Mouse (Mus musculus) neural tube, embryonic 11.5 days (tissue): ENCODE measurements around the gene 4930404H24Rik. TPM values are rescaled to one million over a fixed set of nuclear protein-coding genes. Genes with fewer than 3 reads are reported as not detected.

ENCODE experiments used
- ATAC-seq: fragments of 200-750 bp; cut with Nextera tagmentation; 2 replicates; pipeline ENCODE4 v1.8.0; 2017; ENCODE audit warnings: moderate number of reproducible peaks, mild to moderate bottlenecking, moderate TSS enrichment, moderate library complexity; ENCODE audit not compliant: insufficient read depth, low FRiP score, low TSS enrichment
- DNase-seq: peaks from one replicate; pipeline ENCODE4 v3.0.0-alpha.2; 2015; ENCODE audit warnings: low spot score
- H3K27ac ChIP-seq: fragments of 300-500 bp; sonication (generic); 2 replicates; pipeline ENCODE4 v1.5.1; 2014; ENCODE audit warnings: low read depth, mild to moderate bottlenecking, low read length
- H3K27me3 ChIP-seq: fragments of 300-500 bp; sonication (generic); 2 replicates; pipeline ENCODE4 v1.6.1; 2014; ENCODE audit warnings: mild to moderate bottlenecking, low read length, mixed read lengths; ENCODE audit not compliant: control insufficient read depth, insufficient read depth
- H3K36me3 ChIP-seq: fragments of 300-500 bp; sonication (generic); 2 replicates; pipeline ENCODE4 v1.6.1; 2014; ENCODE audit warnings: mild to moderate bottlenecking, low read length, moderate library complexity, mixed read lengths; ENCODE audit not compliant: control insufficient read depth, insufficient read depth
- H3K4me1 ChIP-seq: fragments of 300-500 bp; sonication (generic); 2 replicates; pipeline ENCODE4 v1.6.1; 2014; ENCODE audit warnings: low read length, mixed read lengths; ENCODE audit not compliant: control insufficient read depth, insufficient read depth
- H3K4me2 ChIP-seq: fragments of 300-500 bp; sonication (generic); 2 replicates; pipeline ENCODE4 v1.6.1; 2014; ENCODE audit warnings: low read depth, mild to moderate bottlenecking, moderate library complexity
- H3K4me3 ChIP-seq: fragments of 300-500 bp; sonication (generic); 2 replicates; pipeline ENCODE4 v1.5.1; 2014; ENCODE audit warnings: low read depth, low read length
- H3K9ac ChIP-seq: fragments of 300-500 bp; sonication (generic); 2 replicates; pipeline ENCODE4 v1.6.1; 2014; ENCODE audit warnings: mild to moderate bottlenecking, low read length
- H3K9me3 ChIP-seq: fragments of 300-500 bp; sonication (generic); 2 replicates; pipeline ENCODE4 v1.6.1; 2016; ENCODE audit warnings: low read length; ENCODE audit not compliant: control insufficient read depth
- WGBS: fragments of 180-500 bp; shearing (Covaris S2); extraction: QIAGEN DNeasy Blood & Tissue Kit; methylation state at CpG from one replicate; pipeline ENCODE4 v1.1.7; 2014; 5-methylcytosine and 5-hydroxymethylcytosine counted together
- polyA plus RNA-seq: library from polyadenylated mRNA; unstranded; fragments of >200 nt; fragmentation: Nextera tagmentation; extraction: Ambion mirVana; gene quantifications from 2 replicates; pipeline ENCODE4 v1.2.1, GENCODE M21; 2014

4930404H24Rik gene
- polyA plus RNA-seq, 1 experiment from 2014 or later: not detected

DNA sequence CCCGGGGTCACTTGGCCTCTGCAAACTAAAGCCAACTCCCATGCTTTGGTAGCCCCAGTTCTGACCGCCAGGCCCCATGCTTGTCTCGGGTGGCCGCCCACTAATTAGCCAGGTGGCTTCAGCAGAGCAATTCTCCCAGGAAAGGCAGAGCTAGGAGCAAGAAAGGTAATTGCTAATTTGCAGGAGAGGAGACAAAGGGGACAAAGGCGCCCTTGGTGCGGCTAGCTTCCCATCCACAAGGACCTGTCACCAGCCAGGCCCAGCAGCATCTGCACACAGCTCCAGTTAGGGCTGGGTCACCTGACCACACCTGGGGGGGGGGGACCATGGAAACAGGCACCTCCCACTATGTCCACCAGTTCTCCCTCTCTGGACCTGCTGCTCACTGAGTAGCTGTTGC is 19.0 kb downstream of the 4930404H24Rik start:
- no peak overlapping the region for H3K27ac ChIP-seq
- no peak for ATAC-seq

DNA sequence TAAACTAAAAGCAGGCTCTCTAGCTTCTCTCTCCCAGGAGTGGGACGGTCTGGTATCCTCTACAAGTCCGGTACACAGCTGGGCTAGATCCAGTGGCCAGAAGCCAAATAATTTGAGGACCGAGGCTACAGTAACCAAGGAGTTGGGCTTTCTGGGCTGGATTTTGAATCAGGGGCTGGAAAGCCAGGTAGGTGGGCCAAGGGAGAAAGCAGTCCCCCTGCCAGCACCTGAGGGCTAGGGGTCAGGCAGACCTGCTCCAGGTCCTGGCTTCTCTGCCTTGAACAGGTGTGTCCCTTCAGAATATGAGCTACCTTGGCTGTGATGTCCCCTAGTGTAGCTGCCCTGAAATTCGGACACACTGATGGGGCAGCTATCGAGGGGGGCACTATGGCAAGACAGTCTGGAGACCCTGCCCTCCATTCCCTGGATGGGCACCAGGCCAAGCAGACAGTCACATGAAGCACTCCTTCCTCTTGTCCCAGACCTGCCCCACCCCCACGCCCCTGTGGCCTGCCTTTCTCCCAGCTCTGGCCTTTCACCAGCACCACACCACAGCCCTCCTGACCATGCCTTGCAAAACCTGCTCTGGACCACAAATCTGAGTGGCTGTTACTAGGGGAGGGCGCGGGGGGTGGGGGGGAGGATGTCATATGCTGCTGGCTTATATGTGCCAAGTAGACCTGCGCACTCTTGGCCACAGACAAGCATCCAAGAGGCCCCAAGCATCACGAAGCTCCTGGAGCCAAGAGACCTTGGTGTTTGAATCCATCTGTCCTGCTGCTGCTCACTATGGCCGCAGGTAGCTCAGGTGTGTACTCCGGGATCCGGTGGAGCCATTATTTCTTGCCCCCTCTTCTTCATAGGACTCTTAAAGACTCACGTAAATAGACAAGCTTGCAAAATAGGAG is 20.1 kb downstream of the 4930404H24Rik start:
- Histone ChIP-seq H3K36me3 (no peaks in the 10 kb centered on the region), H3K4me1 (peaks cover 17% of the 10 kb centered on the region), H3K4me3 (no peak overlapping the region), H3K9me3 (no peaks in the 10 kb centered on the region), H3K4me2 (no peak overlapping the region), H3K9ac (peak overlapping the region; percentile 10; the same call in 1 of the 2 replicates), H3K27me3 (no peaks in the 10 kb centered on the region), H3K27ac (no peak overlapping the region)
- 84% methylated on average over 14 of the region's 14 CpGs for WGBS
- ATAC-seq: no peak
- DNase-seq: no peak

More for the DNA sequence above, 19.0 kb downstream of the 4930404H24Rik start:
- no peak overlapping the region for H3K9ac ChIP-seq
- H3K4me3 ChIP-seq: no peak overlapping the region
- no peaks in the 10 kb centered on the region for H3K36me3 ChIP-seq
- WGBS: 37% methylated on average over 6 of the region's 6 CpGs
- H3K27me3 ChIP-seq: no peaks in the 10 kb centered on the region
- H3K4me1 ChIP-seq: peaks cover 17% of the 10 kb centered on the region
- DNase-seq: no peak
- no peaks in the 10 kb centered on the region for H3K9me3 ChIP-seq
- no peak overlapping the region for H3K4me2 ChIP-seq

GRCm38 (mm10) chr2:153513983-153514382 is 21.4 kb downstream of the 4930404H24Rik start:
- H3K9ac ChIP-seq: no peak overlapping the region
- WGBS: 88% methylated on average over 3 of the region's 3 CpGs
- H3K4me2 ChIP-seq: no peak overlapping the region
- H3K4me3 ChIP-seq: no peak overlapping the region
- H3K27ac ChIP-seq: no peak overlapping the region
- H3K9me3 ChIP-seq: no peaks in the 10 kb centered on the region
- no peaks in the 10 kb centered on the region for H3K27me3 ChIP-seq
- peaks cover 16% of the 10 kb centered on the region for H3K4me1 ChIP-seq
- no peak for DNase-seq
- no peak for ATAC-seq
- no peaks in the 10 kb centered on the region for H3K36me3 ChIP-seq

- Histone ChIP-seq H3K4me2 (no peak overlapping the region), H3K36me3 (no peaks in the 10 kb centered on the region), H3K9ac (no peak overlapping the region), H3K4me1 (peaks cover 8% of the 10 kb centered on the region), H3K4me3 (no peak overlapping the region), H3K9me3 (no peaks in the 10 kb centered on the region), H3K27ac (no peak overlapping the region), H3K27me3 (no peaks in the 10 kb centered on the region)
- no peak for DNase-seq
- no peak for ATAC-seq
- 82% methylated on average over 14 of the region's 14 CpGs for WGBS
Observed at GRCm38 (mm10) chr2:153514497-153515380, 22.1 kb downstream of the 4930404H24Rik start.

DNA sequence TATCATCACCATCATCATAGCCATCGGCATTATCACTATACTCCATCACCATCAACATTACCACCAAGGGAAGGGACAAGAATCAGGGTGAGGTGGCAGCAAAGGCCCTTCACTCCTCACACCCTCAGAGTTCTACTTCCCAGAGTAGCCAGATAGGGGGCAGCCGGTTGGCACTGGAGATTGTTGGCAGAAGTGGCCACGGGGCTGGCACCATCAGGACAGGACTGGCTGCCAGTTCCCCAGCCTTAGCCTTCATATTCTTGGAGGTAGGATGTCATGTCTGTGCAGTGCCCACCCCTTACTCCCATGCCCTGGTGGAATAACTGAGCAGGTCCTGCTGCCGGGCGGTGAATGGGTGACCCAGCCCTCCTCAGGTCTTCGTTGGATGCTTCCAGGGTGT is 23.0 kb downstream of the 4930404H24Rik start:
- WGBS: 88% methylated on average over 6 of the region's 6 CpGs
- H3K27ac ChIP-seq: no peak overlapping the region
- ATAC-seq: no peak

GRCm38 (mm10) chr2:153516961-153517360 is 24.4 kb downstream of the 4930404H24Rik start:
- no peak overlapping the region for H3K4me3 ChIP-seq
- H3K9me3 ChIP-seq: no peaks in the 10 kb centered on the region
- ATAC-seq (no peak), DNase-seq (peak; percentile 36)
- H3K4me1 ChIP-seq: peaks cover 2% of the 10 kb centered on the region
- no peaks in the 10 kb centered on the region for H3K27me3 ChIP-seq
- H3K9ac ChIP-seq: no peak overlapping the region
- H3K36me3 ChIP-seq: no peaks in the 10 kb centered on the region
- H3K27ac ChIP-seq: no peak overlapping the region
- WGBS: 50% methylated on average over 4 of the region's 4 CpGs
- no peak overlapping the region for H3K4me2 ChIP-seq

More for the DNA sequence above, 23.0 kb downstream of the 4930404H24Rik start:
- Histone ChIP-seq H3K9ac (no peak overlapping the region), H3K4me1 (peaks cover 5% of the 10 kb centered on the region; the same call in 1 of the 2 replicates), H3K4me3 (no peak overlapping the region), H3K36me3 (no peaks in the 10 kb centered on the region), H3K27me3 (no peaks in the 10 kb centered on the region), H3K4me2 (no peak overlapping the region), H3K9me3 (no peaks in the 10 kb centered on the region)
- no peak for DNase-seq

DNA sequence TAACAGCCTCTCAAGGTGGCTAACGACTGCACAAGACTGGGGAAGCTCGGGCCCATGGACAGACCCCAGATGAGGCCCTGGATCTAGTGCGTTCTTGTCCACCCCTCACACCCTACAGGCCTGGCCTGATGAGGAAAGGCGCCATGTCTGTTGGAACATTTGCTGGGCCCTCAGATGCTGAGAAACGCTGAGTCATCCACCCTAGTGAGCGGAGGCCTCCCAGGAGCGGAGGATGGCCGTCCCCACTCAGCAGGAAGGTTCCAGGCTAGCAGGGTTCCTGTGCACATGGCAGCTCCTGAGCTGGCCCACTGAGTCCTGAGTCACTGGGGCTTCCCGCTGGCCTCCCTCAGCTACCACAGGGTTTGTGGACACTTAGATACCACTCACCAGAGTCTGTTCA is 27.5 kb downstream of the 4930404H24Rik start:
- DNase-seq: no peak
- Histone ChIP-seq H3K4me2 (no peak overlapping the region), H3K27me3 (no peaks in the 10 kb centered on the region), H3K9ac (no peak overlapping the region), H3K9me3 (no peaks in the 10 kb centered on the region), H3K36me3 (no peaks in the 10 kb centered on the region), H3K4me3 (no peak overlapping the region), H3K4me1 (peaks cover 11% of the 10 kb centered on the region), H3K27ac (no peak overlapping the region)
- ATAC-seq: no peak
- WGBS: 78% methylated on average over 9 of the region's 9 CpGs

DNA sequence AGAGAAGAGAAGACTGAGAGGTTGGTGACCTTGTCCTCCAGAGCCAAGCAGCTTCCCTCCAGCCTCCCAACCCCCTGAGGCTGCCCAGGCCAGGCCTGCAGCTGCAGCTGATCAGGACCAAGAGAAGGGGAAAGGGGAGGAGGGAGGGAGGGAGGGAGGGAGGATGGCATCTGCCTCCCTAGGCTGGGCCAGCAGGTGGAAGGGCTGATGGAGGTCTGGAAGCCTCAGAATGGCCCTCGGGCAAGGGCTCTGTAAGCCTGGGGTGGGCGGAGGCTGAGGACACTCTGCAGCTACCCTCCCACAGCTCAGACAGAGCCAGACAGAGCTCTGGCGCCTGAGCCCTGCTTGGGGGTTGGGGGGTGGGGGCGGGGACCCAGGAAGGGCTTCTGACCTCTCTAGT is 29.7 kb downstream of the 4930404H24Rik start:
- 61% methylated on average over 4 of the region's 4 CpGs for WGBS
- Histone ChIP-seq H3K9ac (no peak overlapping the region), H3K4me3 (no peak overlapping the region)

More for the DNA sequence above, 29.7 kb downstream of the 4930404H24Rik start:
- H3K27me3 ChIP-seq: peaks cover 5% of the 10 kb centered on the region
- H3K27ac ChIP-seq: no peak overlapping the region
- no peak overlapping the region for H3K4me2 ChIP-seq
- H3K36me3 ChIP-seq: no peaks in the 10 kb centered on the region
- peak; percentile 31 for DNase-seq
- peak; percentile 56; the same call in 1 of the 2 replicates for ATAC-seq
- peaks cover 26% of the 10 kb centered on the region for H3K4me1 ChIP-seq
- no peaks in the 10 kb centered on the region for H3K9me3 ChIP-seq
